Mouse (Mus musculus) heart, embryonic 14.5 days (tissue): Measurements from ENCODE around the gene Rps27rt. TPM values are rescaled to one million over a fixed set of nuclear protein-coding genes. Genes with fewer than 3 reads are reported as not detected.
"Not testable (repeated sequence)": the region's sequence is repeated elsewhere in the genome, so short reads cannot be mapped to it uniquely, and the experiment has no call there.

ENCODE experiments used
- ATAC-seq: fragments of 200-750 bp; cut with Nextera tagmentation; 2 replicates; pipeline ENCODE4 v1.8.0; 2017; ENCODE audit warnings: low read depth, moderate TSS enrichment; ENCODE audit not compliant: insufficient number of reproducible peaks, insufficient read depth, low FRiP score
- H3K27ac ChIP-seq, 2 experiments: fragments of 200-500 bp in 1 of 2; fragments of 300-500 bp in 1 of 2; sonication (generic) in 1 of 2; replicated peaks in 1 of 2; 2 replicates each; pipeline ENCODE4 v1.5.1; 2012 to 2014; ENCODE audit warnings: low read depth in 2 of 2, low read length in 2 of 2, control low read depth in 1 of 2, mild to moderate bottlenecking in 1 of 2, mixed read lengths in 1 of 2; ENCODE audit not compliant: control insufficient read depth in 1 of 2, insufficient read depth in 1 of 2
- H3K27me3 ChIP-seq: fragments of 300-500 bp; sonication (generic); 2 replicates; pipeline ENCODE4 v1.6.1; 2014; ENCODE audit warnings: mild to moderate bottlenecking, low read length, control low read depth; ENCODE audit not compliant: control insufficient read depth, insufficient read depth
- H3K36me3 ChIP-seq: fragments of 300-500 bp; sonication (generic); 2 replicates; pipeline ENCODE4 v1.6.1; 2014; ENCODE audit warnings: mild to moderate bottlenecking, control low read depth, low read length, mixed read lengths; ENCODE audit not compliant: control insufficient read depth, insufficient read depth
- H3K4me1 ChIP-seq, 2 experiments: fragments of 200-500 bp in 1 of 2; fragments of 300-500 bp in 1 of 2; sonication (generic) in 1 of 2; 2 replicates each; pipeline ENCODE4 v1.6.1; 2012 to 2014; ENCODE audit warnings: low read length in 2 of 2, control low read depth in 1 of 2, mixed read lengths in 1 of 2; ENCODE audit not compliant: control insufficient read depth in 2 of 2, insufficient read depth in 2 of 2
- H3K4me2 ChIP-seq: fragments of 300-500 bp; sonication (generic); 2 replicates; pipeline ENCODE4 v1.6.1; 2014; ENCODE audit warnings: mild to moderate bottlenecking, low read length
- H3K4me3 ChIP-seq, 2 experiments: fragments of 200-500 bp in 1 of 2; fragments of 300-500 bp in 1 of 2; sonication (generic) in 1 of 2; 2 replicates each; pipeline ENCODE4 v1.5.1; 2012 to 2014; ENCODE audit warnings: low read length in 2 of 2, mild to moderate bottlenecking in 2 of 2, control low read depth in 1 of 2, low read depth in 1 of 2, moderate library complexity in 1 of 2; ENCODE audit not compliant: control insufficient read depth in 1 of 2, insufficient read depth in 1 of 2
- H3K9ac ChIP-seq: fragments of 300-500 bp; sonication (generic); 2 replicates; pipeline ENCODE4 v1.6.1; 2014; ENCODE audit warnings: mild to moderate bottlenecking, low read length
- H3K9me3 ChIP-seq: fragments of 300-500 bp; sonication (generic); 2 replicates; pipeline ENCODE4 v1.6.1; 2016; ENCODE audit warnings: low read length, control low read depth; ENCODE audit not compliant: control insufficient read depth
- WGBS: fragments of 180-500 bp; shearing (Covaris S2); extraction: QIAGEN DNeasy Blood & Tissue Kit; methylation state at CpG from one replicate; pipeline ENCODE4 v1.1.7; 2014; 5-methylcytosine and 5-hydroxymethylcytosine counted together
- polyA plus RNA-seq: library from polyadenylated mRNA; unstranded; fragments of >200 nt; fragmentation: Nextera tagmentation; extraction: Ambion mirVana; gene quantifications from 2 replicates; pipeline ENCODE4 v1.2.1, GENCODE M21; 2014

The Rps27rt gene
- 308 and 312 TPM in 2 replicates for polyA plus RNA-seq

- ATAC-seq, result no peak
- H3K4me1 ChIP-seq, result peaks cover 3 to 11% of the 10 kb centered on the region in 2 experiments; a peak in 3 of 4 replicates
- WGBS, result 88% methylated on average over 16 of the region's 16 CpGs
- no peak within 1 kb of the TSS for H3K4me2 ChIP-seq
- no peak within 1 kb of the TSS for H3K4me3 ChIP-seq
- no peaks in the 10 kb centered on the region for H3K9me3 ChIP-seq
- no peak within 1 kb of the TSS for H3K27ac ChIP-seq
- no peaks in the 10 kb centered on the region for H3K36me3 ChIP-seq
- no peaks in the 10 kb centered on the region for H3K27me3 ChIP-seq
- H3K9ac ChIP-seq, result no peak within 1 kb of the TSS
Measured at GRCm38 (mm10) chr9:114982689-114983360, at the start of gene Rps27rt. Gene Rps27rt (minus strand): TSS chr9:114982739.

GRCm38 (mm10) chr9:115031046-115031445, 48.5 kb upstream of the Rps27rt start:
- not testable (repeated sequence) for H3K4me1 ChIP-seq, H3K27me3 ChIP-seq, H3K4me2 ChIP-seq, H3K9ac ChIP-seq, ATAC-seq, H3K4me3 ChIP-seq, H3K36me3 ChIP-seq, H3K27ac ChIP-seq, H3K9me3 ChIP-seq
- WGBS, result 100% methylated on average over 1 of the region's 1 CpGs

- no peak overlapping the region for H3K4me3 ChIP-seq
- H3K27ac ChIP-seq, result no peak overlapping the region
- no peaks in the 10 kb centered on the region for H3K27me3 ChIP-seq
- H3K36me3 ChIP-seq, result no peaks in the 10 kb centered on the region
- no peak overlapping the region for H3K9ac ChIP-seq
- H3K9me3 ChIP-seq, result no peaks in the 10 kb centered on the region
- H3K4me1 ChIP-seq, result peaks cover 0 to 5% of the 10 kb centered on the region in 2 experiments; a peak in 1 of 4 replicates
- H3K4me2 ChIP-seq, result no peak overlapping the region
- no peak for ATAC-seq
- 87% methylated on average over 4 of the region's 4 CpGs for WGBS
Measured at GRCm38 (mm10) chr9:115030581-115030980, 48.0 kb upstream of the Rps27rt start.

- Histone ChIP-seq H3K4me2 (no peak overlapping the region), H3K9ac (no peak overlapping the region), H3K36me3 (no peaks in the 10 kb centered on the region), H3K4me3 (no peak overlapping the region), H3K9me3 (no peaks in the 10 kb centered on the region), H3K4me1 (peaks cover 6 to 11% of the 10 kb centered on the region in 2 experiments; a peak in 3 of 4 replicates), H3K27me3 (no peaks in the 10 kb centered on the region), H3K27ac (no peak overlapping the region)
- no peak for ATAC-seq
- 21% methylated on average over 3 of the region's 3 CpGs for WGBS
Measured at GRCm38 (mm10) chr9:115029307-115029706, 46.8 kb upstream of the Rps27rt start.

GRCm38 (mm10) chr9:115023708-115024383, 41.3 kb upstream of the Rps27rt start:
- peak; percentile 32; the same call in 1 of the 2 replicates for ATAC-seq
- peak overlapping the region; percentile 59 for H3K4me2 ChIP-seq

GRCm38 (mm10) chr9:115023137-115023536, 40.6 kb upstream of the Rps27rt start:
- no peaks in the 10 kb centered on the region for H3K9me3 ChIP-seq
- H3K4me3 ChIP-seq, result no peak overlapping the region
- WGBS, result 84% methylated on average over 3 of the region's 3 CpGs
- no peaks in the 10 kb centered on the region for H3K36me3 ChIP-seq
- peak overlapping the region in 1 of 2 experiments; percentile 82; a peak in 2 of 4 replicates for H3K27ac ChIP-seq
- ATAC-seq, result no peak
- no peak overlapping the region for H3K9ac ChIP-seq
- H3K27me3 ChIP-seq, result no peaks in the 10 kb centered on the region
- H3K4me1 ChIP-seq, result peaks cover 13 to 32% of the 10 kb centered on the region in 2 experiments
- H3K4me2 ChIP-seq, result no peak overlapping the region

More at GRCm38 (mm10) chr9:115023708-115024383, 41.3 kb upstream of the Rps27rt start:
- 42% methylated on average over 10 of the region's 10 CpGs for WGBS
- Histone ChIP-seq H3K27me3 (no peaks in the 10 kb centered on the region), H3K27ac (peak overlapping the region; percentile 60 to 82), H3K9me3 (no peaks in the 10 kb centered on the region), H3K36me3 (no peaks in the 10 kb centered on the region), H3K9ac (peak overlapping the region; percentile 21; the same call in 1 of the 2 replicates), H3K4me3 (no peak overlapping the region; a peak in 1 of 4 replicates), H3K4me1 (peaks cover 13 to 28% of the 10 kb centered on the region in 2 experiments)

- H3K36me3 ChIP-seq, result no peaks in the 10 kb centered on the region
- no peak for ATAC-seq
Measured at GRCm38 (mm10) chr9:115021419-115021818, 38.9 kb upstream of the Rps27rt start.

More at GRCm38 (mm10) chr9:115021419-115021818, 38.9 kb upstream of the Rps27rt start:
- Histone ChIP-seq H3K9me3 (no peaks in the 10 kb centered on the region), H3K27ac (no peak overlapping the region), H3K4me3 (no peak overlapping the region), H3K4me2 (no peak overlapping the region), H3K9ac (no peak overlapping the region), H3K4me1 (peaks cover 13 to 32% of the 10 kb centered on the region in 2 experiments), H3K27me3 (no peaks in the 10 kb centered on the region)
- 86% methylated on average over 2 of the region's 2 CpGs for WGBS
